Mouse (Mus musculus): Measurements from ENCODE around the gene Adk. TPM values are rescaled to one million over a fixed set of nuclear protein-coding genes. Genes with fewer than 3 reads are reported as not detected.

The Adk gene
- total and polyA plus RNA-seq, 3 experiments, result 69.0 to 479 (median 102) TPM

DNA sequence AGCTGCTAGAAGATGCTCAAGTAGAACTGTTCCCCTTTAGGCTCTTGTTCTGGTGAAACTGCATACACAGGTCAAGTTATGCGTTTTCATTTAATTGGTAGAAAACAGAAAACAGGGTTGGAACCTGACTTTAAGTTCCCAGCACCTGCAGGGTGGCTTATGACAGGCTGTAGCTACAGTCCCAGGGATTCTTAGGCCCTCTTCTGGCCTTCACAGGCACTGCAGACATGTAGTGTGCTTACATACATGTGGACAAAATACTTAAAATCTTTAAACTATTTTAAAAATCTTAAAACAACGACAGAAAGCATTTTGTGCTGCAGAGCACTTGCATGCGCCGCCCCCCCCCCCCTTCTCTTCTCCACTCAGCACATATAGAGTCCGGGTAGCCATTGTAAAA is 17.2 kb downstream of the Adk start:
- DNase-seq (ENCODE audit: low read depth, low spot score), result peak; percentile 67
- peaks cover 13% of the 10 kb centered on the region for H3K79me2 ChIP-seq (ENCODE audit: control insufficient read depth, insufficient read depth, low read length, poor library complexity)
- no peaks in the 10 kb centered on the region for H3K27me3 ChIP-seq (ENCODE audit: control insufficient read depth in 1 of 2, insufficient read depth in 2 of 2, low read length in 2 of 2)
- peaks cover 0 to 43% of the 10 kb centered on the region in 2 experiments; a peak in 2 of 4 replicates for H3K36me3 ChIP-seq (ENCODE audit: control insufficient read depth in 1 of 2, insufficient read depth in 2 of 2, low read length in 2 of 2)
- TF ChIP-seq HCFC1 (IDR thresholded peaks at IDR 0.05; ENCODE audit: low read depth, low read length) (no peak), CTCF (IDR thresholded peaks at IDR 0.05 in 2 of 3, conservative IDR thresholded peaks at IDR 0.05 in 1 of 3; ENCODE audit: control insufficient read depth in 1 of 3, insufficient read depth in 1 of 3, low read depth in 2 of 3, low read length in 3 of 3, poor library complexity in 1 of 3, severe bottlenecking in 1 of 3) (peak; percentile 46 to 52 (median 47)), ZNF384 (IDR thresholded peaks at IDR 0.05; ENCODE audit: low read depth, low read length) (no peak), RAD21 (IDR thresholded peaks at IDR 0.05; ENCODE audit: low read depth, low read length) (no peak; the same call in 1 of the 2 replicates), SMC3 (IDR thresholded peaks at IDR 0.05; ENCODE audit: low read depth, low read length) (peak; percentile 33; the same call in 1 of the 2 replicates)
- no peaks in the 10 kb centered on the region for H3K9me3 ChIP-seq (replicated peaks; ENCODE audit: insufficient read depth, low read length)
- H3K27ac ChIP-seq (ENCODE audit: control insufficient read depth, low read depth, low read length), result no peak overlapping the region
- peaks cover 20 to 31% of the 10 kb centered on the region in 2 experiments for H3K4me1 ChIP-seq (ENCODE audit: control insufficient read depth in 1 of 2, insufficient read depth in 2 of 2, low read length in 2 of 2)
- H3K9ac ChIP-seq (ENCODE audit: control insufficient read depth, low read depth, low read length, poor library complexity, severe bottlenecking), result no peak overlapping the region
- no peak overlapping the region for H3K4me3 ChIP-seq (ENCODE audit: control insufficient read depth in 1 of 2, insufficient read depth in 1 of 2, low read depth in 2 of 2, low read length in 2 of 2)

DNA sequence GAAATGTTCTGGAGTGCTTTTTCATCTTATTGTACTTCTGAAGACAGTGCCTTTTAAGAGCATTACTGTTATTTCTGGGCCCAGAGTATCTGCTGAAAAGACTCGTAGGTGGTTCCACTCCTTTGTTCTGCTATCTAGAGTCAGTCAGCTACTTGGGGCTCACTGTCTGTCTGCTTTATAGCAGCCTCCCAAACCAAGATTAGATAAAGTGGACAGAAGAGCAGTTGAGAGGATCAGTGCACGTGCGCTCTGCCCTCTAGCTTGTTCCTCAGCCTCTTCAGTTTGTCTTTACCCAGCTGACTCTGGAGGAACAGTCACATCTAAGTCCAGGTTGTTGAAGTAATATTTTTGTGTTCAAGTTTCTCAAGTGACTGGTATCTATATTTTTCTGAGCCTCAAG is 21.6 kb downstream of the Adk start:
- peaks cover 0 to 39% of the 10 kb centered on the region in 2 experiments; a peak in 2 of 4 replicates for H3K36me3 ChIP-seq (ENCODE audit: control insufficient read depth in 1 of 2, insufficient read depth in 2 of 2, low read length in 2 of 2)
- H3K27ac ChIP-seq (ENCODE audit: control insufficient read depth, low read depth, low read length), result peak overlapping the region; percentile 98
- peak overlapping the region; percentile 39 to 84; a peak in 3 of 4 replicates for H3K4me3 ChIP-seq (ENCODE audit: control insufficient read depth in 1 of 2, insufficient read depth in 1 of 2, low read depth in 2 of 2, low read length in 2 of 2)
- no peaks in the 10 kb centered on the region for H3K27me3 ChIP-seq (ENCODE audit: control insufficient read depth in 1 of 2, insufficient read depth in 2 of 2, low read length in 2 of 2)
- peak; percentile 89 for DNase-seq (ENCODE audit: low read depth, low spot score)
- peaks cover 18 to 35% of the 10 kb centered on the region in 2 experiments for H3K4me1 ChIP-seq (ENCODE audit: control insufficient read depth in 1 of 2, insufficient read depth in 2 of 2, low read length in 2 of 2)
- H3K79me2 ChIP-seq (ENCODE audit: control insufficient read depth, insufficient read depth, low read length, poor library complexity), result peaks cover 23% of the 10 kb centered on the region
- peak overlapping the region; percentile 83 for H3K9ac ChIP-seq (ENCODE audit: control insufficient read depth, low read depth, low read length, poor library complexity, severe bottlenecking)
- no peaks in the 10 kb centered on the region for H3K9me3 ChIP-seq (replicated peaks; ENCODE audit: insufficient read depth, low read length)
- TF ChIP-seq USF2 (IDR thresholded peaks at IDR 0.05; ENCODE audit: borderline replicate concordance in 1 of 2, insufficient read depth in 1 of 2, low read depth in 1 of 2, low read length in 2 of 2) (no peak), MAX (IDR thresholded peaks at IDR 0.05; ENCODE audit: low read length) (peak; percentile 95), POLR2AphosphoS2 (IDR thresholded peaks at IDR 0.05; ENCODE audit: low read length) (0 out of 2 replicates have a peak, but pooled peaks have one; percentile 20), MXI1 (IDR thresholded peaks at IDR 0.05; ENCODE audit: low read depth, low read length) (peak; percentile 97), POLR2A (IDR thresholded peaks at IDR 0.05; ENCODE audit: control insufficient read depth in 1 of 2, insufficient read depth in 1 of 2, low read depth in 1 of 2, low read length in 2 of 2, poor library complexity in 1 of 2) (peak in 1 of 2 experiments; percentile 46; a peak in 1 of 4 replicates), ZNF384 (IDR thresholded peaks at IDR 0.05; ENCODE audit: low read depth, low read length) (0 out of 2 replicates have a peak, but pooled peaks have one; percentile 13), TBP (IDR thresholded peaks at IDR 0.05; ENCODE audit: low read depth, low read length) (peak; percentile 83; the same call in 1 of the 2 replicates), JUND (IDR thresholded peaks at IDR 0.05; ENCODE audit: low read depth, low read length) (no peak), KAT2A (conservative IDR thresholded peaks at IDR 0.05; ENCODE audit: low read depth, low read length) (no peak), MEF2A (IDR thresholded peaks at IDR 0.05; ENCODE audit: extremely low read depth, insufficient replicate concordance, low read depth, low read length, poor library complexity, severe bottlenecking) (no peak), MYB (IDR thresholded peaks at IDR 0.05; ENCODE audit: low read depth, low read length) (peak; percentile 83), TAL1 (IDR thresholded peaks at IDR 0.05; ENCODE audit: low read length) (peak; percentile 86), NELFE (IDR thresholded peaks at IDR 0.05; ENCODE audit: low read depth, low read length) (peak; percentile 32), ETS1 (IDR thresholded peaks at IDR 0.05; ENCODE audit: low read depth, low read length) (peak; percentile 96), TCF12 (IDR thresholded peaks at IDR 0.05; ENCODE audit: low read depth, low read length) (peak; percentile 96), NRF1 (IDR thresholded peaks at IDR 0.05; ENCODE audit: insufficient read depth, low read depth, low read length, poor library complexity, severe bottlenecking) (no peak; the same call in 1 of the 2 replicates), ELF1 (IDR thresholded peaks at IDR 0.05; ENCODE audit: low read depth, low read length) (no peak), POLR2AphosphoS5 (IDR thresholded peaks at IDR 0.05; ENCODE audit: borderline replicate concordance, low read depth, low read length) (no peak), UBTF (IDR thresholded peaks at IDR 0.05; ENCODE audit: borderline replicate concordance, insufficient read depth, low read depth, low read length) (no peak), HCFC1 (IDR thresholded peaks at IDR 0.05; ENCODE audit: low read depth, low read length) (0 out of 2 replicates have a peak, but pooled peaks have one; percentile 23), CTCF (IDR thresholded peaks at IDR 0.05 in 2 of 3, conservative IDR thresholded peaks at IDR 0.05 in 1 of 3; ENCODE audit: control insufficient read depth in 1 of 3, insufficient read depth in 1 of 3, low read depth in 2 of 3, low read length in 3 of 3, poor library complexity in 1 of 3, severe bottlenecking in 1 of 3) (no peak), USF1 (IDR thresholded peaks at IDR 0.05; ENCODE audit: low read depth, low read length) (peak; percentile 75), E2F4 (IDR thresholded peaks at IDR 0.05; ENCODE audit: borderline replicate concordance, low read depth, low read length) (no peak), RCOR1 (IDR thresholded peaks at IDR 0.05; ENCODE audit: low read depth, low read length) (peak; percentile 62; the same call in 1 of the 2 replicates), ZC3H11A (IDR thresholded peaks at IDR 0.05; ENCODE audit: low read depth, low read length) (no peak), CHD2 (IDR thresholded peaks at IDR 0.05; ENCODE audit: low read length) (no peak), SIN3A (IDR thresholded peaks at IDR 0.05; ENCODE audit: low read length) (peak; percentile 81), MAZ (IDR thresholded peaks at IDR 0.05; ENCODE audit: low read depth, low read length) (0 out of 2 replicates have a peak, but pooled peaks have one; percentile 46)
